Mouse (Mus musculus): ENCODE data around the gene Mindy2. TPM values are rescaled to one million over a fixed set of nuclear protein-coding genes. Genes with fewer than 3 reads are reported as not detected.

The Mindy2 gene
- polyA plus RNA-seq, 1 experiment from 2014 or later, result 7.1 TPM

Other genes with a start within 250 kb of the Mindy2 start
- gene Ccnb2, start 235.6 kb downstream of the Mindy2 start, polyA plus RNA-seq (2015; fragmentation: Nextera tagmentation; extraction: Ambion mirVana), result 233 and 236 TPM in 2 replicates
- 24.1 and 25.2 TPM in 2 replicates for gene Rnf111, start 153.4 kb downstream of the Mindy2 start, polyA plus RNA-seq (2015; fragmentation: Nextera tagmentation; extraction: Ambion mirVana)
- gene Sltm, start 114.4 kb downstream of the Mindy2 start, polyA plus RNA-seq (2015; fragmentation: Nextera tagmentation; extraction: Ambion mirVana), result 48.7 and 51.6 TPM in 2 replicates
- 0.11 TPM in 1 of 2 replicates, not detected in the other for gene Gm10642, start 923 bp downstream of the Mindy2 start, polyA plus RNA-seq (2015; fragmentation: Nextera tagmentation; extraction: Ambion mirVana)
- gene Adam10, start 21.8 kb upstream of the Mindy2 start, polyA plus RNA-seq (2015; fragmentation: Nextera tagmentation; extraction: Ambion mirVana), result 89.2 and 89.5 TPM in 2 replicates

Data from lung, embryonic 16.5 days (tissue).